Mouse (Mus musculus): ENCODE results near the gene Zfp59.
"Not testable (repeated sequence)": the region's sequence is repeated elsewhere in the genome, so short reads cannot be mapped to it uniquely, and the experiment has no call there.

The Zfp59 gene

GRCm38 (mm10) chr7:27862578-27862977 lies 24.2 kb downstream of the Zfp59 start:
- not testable (repeated sequence) for DNase-seq (ENCODE audit: low spot score in 2 of 2)

- no peak for DNase-seq (ENCODE audit: low spot score in 2 of 2)
Measured at GRCm38 (mm10) chr7:27881721-27882120, 43.3 kb downstream of the Zfp59 start.

GRCm38 (mm10) chr7:27900601-27901000 lies 62.2 kb downstream of the Zfp59 start:
- DNase-seq (ENCODE audit: low spot score in 2 of 2) = no peak

GRCm38 (mm10) chr7:27905061-27905848 lies 66.8 kb downstream of the Zfp59 start:
- no peak for DNase-seq (ENCODE audit: low spot score in 2 of 2)
